Mouse (Mus musculus): ENCODE results near the gene Strn3.

The Strn3 gene

GRCm38 (mm10) chr12:51691845-51692632 lies at the start of gene Strn3:
Gene Strn3, minus strand, starts transcription at chr12:51691897.
- DNase-seq, result peak; percentile 96

- DNase-seq, result no peak
These were observed 45.1 kb upstream of the Strn3 start for GRCm38 (mm10) chr12:51736807-51737206.

GRCm38 (mm10) chr12:51736381-51736780 lies 44.7 kb upstream of the Strn3 start:
- DNase-seq, result no peak

GRCm38 (mm10) chr12:51735840-51736271 lies 44.2 kb upstream of the Strn3 start:
- DNase-seq, result no peak

GRCm38 (mm10) chr12:51734605-51735211 lies 43.0 kb upstream of the Strn3 start:
- DNase-seq, result no peak

GRCm38 (mm10) chr12:51729827-51730226 lies 38.1 kb upstream of the Strn3 start:
- DNase-seq, result no peak

- peak; percentile 30 for DNase-seq
These were observed 37.4 kb upstream of the Strn3 start for GRCm38 (mm10) chr12:51729058-51729457.

GRCm38 (mm10) chr12:51721836-51722235 lies 30.1 kb upstream of the Strn3 start:
- no peak for DNase-seq

GRCm38 (mm10) chr12:51718617-51719016 lies 26.9 kb upstream of the Strn3 start:
- DNase-seq, result no peak

GRCm38 (mm10) chr12:51712685-51713084 lies 21.0 kb upstream of the Strn3 start:
- no peak for DNase-seq

GRCm38 (mm10) chr12:51710154-51710553 lies 18.5 kb upstream of the Strn3 start:
- DNase-seq, result no peak

GRCm38 (mm10) chr12:51709741-51710140 lies 18.0 kb upstream of the Strn3 start:
- no peak for DNase-seq

GRCm38 (mm10) chr12:51708941-51709686 lies 17.4 kb upstream of the Strn3 start:
- peak; percentile 81 for DNase-seq

GRCm38 (mm10) chr12:51706673-51707235 lies 15.1 kb upstream of the Strn3 start:
- no peak for DNase-seq

GRCm38 (mm10) chr12:51705778-51706177 lies 14.1 kb upstream of the Strn3 start:
- DNase-seq, result no peak

GRCm38 (mm10) chr12:51704572-51704971 lies 12.9 kb upstream of the Strn3 start:
- no peak for DNase-seq

GRCm38 (mm10) chr12:51703859-51704258 lies 12.2 kb upstream of the Strn3 start:
- no peak for DNase-seq

GRCm38 (mm10) chr12:51701723-51702122 lies 10.0 kb upstream of the Strn3 start:
- no peak for DNase-seq

GRCm38 (mm10) chr12:51699623-51700393 lies 8.1 kb upstream of the Strn3 start:
- DNase-seq, result no peak

GRCm38 (mm10) chr12:51696157-51696556 lies 4.5 kb upstream of the Strn3 start:
- DNase-seq, result no peak

GRCm38 (mm10) chr12:51694966-51695365 lies 3.3 kb upstream of the Strn3 start:
- DNase-seq, result no peak

- DNase-seq, result no peak
These were observed 2.4 kb upstream of the Strn3 start for GRCm38 (mm10) chr12:51694096-51694495.

GRCm38 (mm10) chr12:51693419-51693818 lies 1.7 kb upstream of the Strn3 start:
- no peak for DNase-seq

Data from right cerebral cortex, postnatal 25 days (tissue).